In the genomic region with DNA sequence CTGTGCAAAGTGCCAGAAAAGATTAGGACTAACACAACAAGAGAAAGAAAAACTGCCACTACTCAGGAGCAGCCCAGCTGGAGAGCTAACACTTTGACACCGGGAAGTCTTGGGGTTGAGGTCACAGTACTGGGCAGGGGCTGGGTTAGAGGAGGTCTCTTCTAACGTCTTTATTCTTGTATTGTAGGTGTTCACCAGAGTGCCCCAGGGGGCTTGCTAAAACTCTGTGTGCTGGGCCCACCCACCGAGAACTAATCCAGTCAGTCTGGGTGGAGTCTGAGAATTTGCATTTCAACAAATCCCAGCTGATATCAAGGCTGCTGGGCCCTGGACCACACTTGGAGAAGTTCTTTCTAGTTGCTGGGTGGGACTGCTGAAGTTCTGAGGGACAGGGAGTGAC, we compare ENCODE assay signal across 25 mouse cellular contexts. TPM values are rescaled to one million over a fixed set of nuclear protein-coding genes. Genes with fewer than 3 reads are reported as not detected.
DNase-seq lines count a peak whose midpoint lies in the region; ATAC-seq and TF ChIP-seq lines count a peak whose summit lies in the region.
"Had no signal": no experiment of that assay in that cellular context is flagged by ENCODE, and none has a peak within 500 bp of the region (broad histone marks: within the 10 kb centered on the region; RNA-seq: fewer than 3 reads in every experiment).

No protein-coding gene starts in this region.

- H3K27ac ChIP-seq in midbrain, embryonic 11.5 days (ENCODE audit: low read depth, low read length), result no peak overlapping the region
- H3K27ac ChIP-seq in midbrain, postnatal 0 days (ENCODE audit: low read depth, low read length), result no peak overlapping the region
- no peak overlapping the region; the same call in 1 of the 2 replicates for H3K27ac ChIP-seq in ES-E14 (ENCODE audit: insufficient read depth, low read depth, low read length, poor library complexity, severe bottlenecking)
- H3K27ac ChIP-seq in midbrain, embryonic 14.5 days (replicated peaks; ENCODE audit: low read depth, low read length), result no peak overlapping the region
- H3K27ac ChIP-seq in liver, embryonic 11.5 days (ENCODE audit: low read depth, low read length), result no peak overlapping the region
- H3K27ac ChIP-seq: heart, adult 2 months; heart, embryonic 13.5 days; hindbrain, embryonic 12.5 days had no signal

- in situ Hi-C loops in ES-E14 (cut with MboI; ENCODE audit: low sequenced_read_pairs in 2 of 2, unreplicated experiment in 2 of 2), result no loop called here

- no peaks in the 10 kb centered on the region for H3K27me3 ChIP-seq in midbrain, embryonic 11.5 days (ENCODE audit: control insufficient read depth, insufficient read depth, low read length)
- H3K27me3 ChIP-seq in midbrain, postnatal 0 days (ENCODE audit: insufficient read depth, low read length), result no peaks in the 10 kb centered on the region
- H3K27me3 ChIP-seq in midbrain, embryonic 14.5 days (ENCODE audit: control insufficient read depth, insufficient read depth, low read length), result no peaks in the 10 kb centered on the region
- H3K27me3 ChIP-seq in liver, embryonic 11.5 days (replicated peaks; ENCODE audit: control insufficient read depth, insufficient read depth, low read length), result no peaks in the 10 kb centered on the region
- H3K27me3 ChIP-seq: heart, embryonic 13.5 days; hindbrain, embryonic 12.5 days; Patski had no signal

- H3K9me3 ChIP-seq in midbrain, embryonic 11.5 days (ENCODE audit: control insufficient read depth, low read length), result no peaks in the 10 kb centered on the region
- no peaks in the 10 kb centered on the region for H3K9me3 ChIP-seq in midbrain, postnatal 0 days (ENCODE audit: low read length)
- H3K9me3 ChIP-seq in ES-E14 (ENCODE audit: control insufficient read depth, insufficient read depth, low read depth, low read length), result no peaks in the 10 kb centered on the region
- no peaks in the 10 kb centered on the region for H3K9me3 ChIP-seq in midbrain, embryonic 14.5 days (ENCODE audit: control insufficient read depth, low read length)
- no peaks in the 10 kb centered on the region for H3K9me3 ChIP-seq in liver, embryonic 11.5 days (ENCODE audit: control insufficient read depth, low read length)
- H3K9me3 ChIP-seq: G1E; hindbrain, embryonic 12.5 days had no signal

- no peak for TF ChIP-seq POLR2A in brain, embryonic 14.5 days (IDR thresholded peaks at IDR 0.05; ENCODE audit: borderline replicate concordance, extremely low read depth, insufficient read depth, insufficient read length, poor library complexity, severe bottlenecking)

- DNase-seq in midbrain, embryonic 11.5 days (ENCODE audit: low spot score, missing footprints), result peak; percentile 85
- no peak for DNase-seq in midbrain, postnatal 0 days (ENCODE audit: low spot score)
- DNase-seq in ES-E14 (ENCODE audit: low read depth, low spot score), result peak; percentile 85
- peak; percentile 6 for DNase-seq in brain, embryonic 14.5 days (ENCODE audit: low read depth)
- DNase-seq in midbrain, embryonic 14.5 days, result peak; percentile 13
- no peak for DNase-seq in liver, embryonic 11.5 days (ENCODE audit: low spot score)
- no peak for DNase-seq in adrenal gland, adult 18-20 months (ENCODE audit: low spot score in 2 of 2)
- DNase-seq: adrenal gland, postnatal 25 days; cerebellum, adult 9-11 months; gastrocnemius, postnatal 36 days; heart, adult 2 months; kidney, adult 11 months; layer of hippocampus, adult 9-11 months; liver; lung, postnatal 4 days; right cerebral cortex, postnatal 4 days; thymus, adult 18-20 months; thymus, postnatal 4 days had no signal

- no peak overlapping the region for H3K9ac ChIP-seq in midbrain, embryonic 11.5 days (ENCODE audit: low read length)
- no peak overlapping the region for H3K9ac ChIP-seq in midbrain, postnatal 0 days (replicated peaks; ENCODE audit: low read length, poor library complexity, severe bottlenecking)
- H3K9ac ChIP-seq in ES-E14 (ENCODE audit: insufficient read depth, low read depth, low read length, poor library complexity, severe bottlenecking), result no peak overlapping the region
- H3K9ac ChIP-seq in midbrain, embryonic 14.5 days (replicated peaks; ENCODE audit: low read length), result no peak overlapping the region
- no peak overlapping the region for H3K9ac ChIP-seq in liver, embryonic 11.5 days (ENCODE audit: low read depth, low read length)
- H3K9ac ChIP-seq: heart, embryonic 13.5 days; hindbrain, embryonic 12.5 days had no signal

- WGBS in midbrain, embryonic 11.5 days, result 3% methylated on average over 3 of the region's 3 CpGs
- WGBS in midbrain, postnatal 0 days, result 15% methylated on average over 3 of the region's 3 CpGs
- 0% methylated on average over 3 of the region's 3 CpGs for WGBS in midbrain, embryonic 14.5 days
- WGBS in liver, embryonic 11.5 days, result 20% methylated on average over 3 of the region's 3 CpGs

- peaks cover 8% of the 10 kb centered on the region for H3K4me1 ChIP-seq in midbrain, embryonic 11.5 days (ENCODE audit: control insufficient read depth, insufficient read depth, low read length)
- H3K4me1 ChIP-seq in midbrain, postnatal 0 days (ENCODE audit: insufficient read depth, low read length), result no peaks in the 10 kb centered on the region
- H3K4me1 ChIP-seq in ES-E14 (ENCODE audit: control insufficient read depth in 2 of 2, insufficient read depth in 2 of 2, low read length in 2 of 2, poor library complexity in 1 of 2), result peaks cover 0 to 12% of the 10 kb centered on the region in 2 experiments; a peak in 2 of 4 replicates
- no peaks in the 10 kb centered on the region for H3K4me1 ChIP-seq in midbrain, embryonic 14.5 days (ENCODE audit: control insufficient read depth, insufficient read depth, low read length)
- H3K4me1 ChIP-seq in liver, embryonic 11.5 days (replicated peaks; ENCODE audit: control insufficient read depth, insufficient read depth, low read length), result no peaks in the 10 kb centered on the region
- H3K4me1 ChIP-seq: heart, embryonic 13.5 days; hindbrain, embryonic 12.5 days had no signal

- no peak overlapping the region for H3K4me2 ChIP-seq in midbrain, embryonic 11.5 days
- H3K4me2 ChIP-seq in midbrain, postnatal 0 days (ENCODE audit: low read depth, low read length, poor library complexity, severe bottlenecking), result no peak overlapping the region
- no peak overlapping the region for H3K4me2 ChIP-seq in midbrain, embryonic 14.5 days (ENCODE audit: low read length)
- no peak overlapping the region for H3K4me2 ChIP-seq in liver, embryonic 11.5 days
- H3K4me2 ChIP-seq: heart, embryonic 13.5 days; hindbrain, embryonic 12.5 days had no signal

- H3K4me3 ChIP-seq in midbrain, embryonic 11.5 days (ENCODE audit: low read depth, low read length), result no peak overlapping the region
- H3K4me3 ChIP-seq in midbrain, postnatal 0 days (ENCODE audit: low read depth, low read length), result no peak overlapping the region
- H3K4me3 ChIP-seq in ES-E14 (ENCODE audit: insufficient read depth in 1 of 2, low read depth in 1 of 2, low read length in 2 of 2, poor library complexity in 1 of 2, severe bottlenecking in 1 of 2), result no peak overlapping the region
- no peak overlapping the region for H3K4me3 ChIP-seq in midbrain, embryonic 14.5 days (replicated peaks; ENCODE audit: low read depth, low read length)
- H3K4me3 ChIP-seq in liver, embryonic 11.5 days (ENCODE audit: low read depth, low read length), result no peak overlapping the region
- H3K4me3 ChIP-seq: heart, adult 2 months; heart, embryonic 13.5 days; hindbrain, embryonic 12.5 days had no signal

- ATAC-seq in midbrain, embryonic 11.5 days (ENCODE audit: low FRiP score), result peak; percentile 81
- ATAC-seq in midbrain, postnatal 0 days (ENCODE audit: low FRiP score), result no peak
- no peak for ATAC-seq in midbrain, embryonic 14.5 days (ENCODE audit: low FRiP score, low TSS enrichment)
- ATAC-seq in liver, embryonic 11.5 days (replicated peaks; ENCODE audit: low FRiP score), result no peak
- ATAC-seq: Patski had no signal

- no peak for TF ChIP-seq CTCF in midbrain, postnatal 0 days (IDR thresholded peaks at IDR 0.05)
- no peak for TF ChIP-seq CTCF in brain, embryonic 14.5 days (IDR thresholded peaks at IDR 0.05; ENCODE audit: borderline replicate concordance, extremely low read depth, insufficient read depth, insufficient read length)

- no peaks in the 10 kb centered on the region for H3K36me3 ChIP-seq in midbrain, embryonic 11.5 days (ENCODE audit: control insufficient read depth, insufficient read depth, low read length)
- no peaks in the 10 kb centered on the region for H3K36me3 ChIP-seq in midbrain, postnatal 0 days (ENCODE audit: insufficient read depth, low read length)
- no peaks in the 10 kb centered on the region for H3K36me3 ChIP-seq in ES-E14 (ENCODE audit: control insufficient read depth, insufficient read depth, low read length, poor library complexity, severe bottlenecking)
- H3K36me3 ChIP-seq in midbrain, embryonic 14.5 days (ENCODE audit: control insufficient read depth, insufficient read depth, low read length), result no peaks in the 10 kb centered on the region
- H3K36me3 ChIP-seq in liver, embryonic 11.5 days (ENCODE audit: control insufficient read depth, insufficient read depth, low read length), result no peaks in the 10 kb centered on the region
- H3K36me3 ChIP-seq: G1E; heart, embryonic 13.5 days; hindbrain, embryonic 12.5 days had no signal

TF ChIP-seq in ES-E14, 5 proteins besides CTCF, POLR2A, EP300 and RAD21 (continues in another document):
- TF ChIP-seq HCFC1 (IDR thresholded peaks at IDR 0.05; ENCODE audit: borderline replicate concordance, insufficient read depth, low read length) (no peak), MAFK (IDR thresholded peaks at IDR 0.05; ENCODE audit: insufficient read depth, low read depth, low read length) (no peak), ZNF384 (IDR thresholded peaks at IDR 0.05; ENCODE audit: low read depth, low read length) (no peak)

RNA-seq across cellular contexts. Expression of gene Rarres1, which starts 11.4 kb away (rescaled TPM):
- polyA plus RNA-seq in midbrain, embryonic 11.5 days (2014; fragmentation: Nextera tagmentation; extraction: Ambion mirVana), result 0.77 and 1.2 TPM in 2 replicates
- 4.2 and 6.1 TPM in 2 replicates for total RNA-seq in midbrain, postnatal 0 days (2014; rRNA removed)
- polyA plus RNA-seq in midbrain, postnatal 0 days (2015; fragmentation: Nextera tagmentation; extraction: Ambion mirVana), result 5.9 and 6.3 TPM in 2 replicates
- total RNA-seq in ES-E14 (2012; rRNA removed), result 0.36 and 0.37 TPM in 2 replicates
- polyA plus RNA-seq in brain, embryonic 14.5 days (2012; rRNA removed), result 0.83 and 1.00 TPM in 2 replicates
- 2.3 and 3.5 TPM in 2 replicates for polyA plus RNA-seq in midbrain, embryonic 14.5 days (2014; fragmentation: Nextera tagmentation; extraction: Ambion mirVana)
- 3.4 and 4.6 TPM in 2 replicates for polyA plus RNA-seq in liver, embryonic 11.5 days (2014; fragmentation: Nextera tagmentation; extraction: Ambion mirVana)
- total RNA-seq in adrenal gland, adult 18-20 months (2021), result under 1 TPM; 0.23 to 0.83 TPM
- total RNA-seq: common myeloid progenitor, adult 5-6 weeks; megakaryocyte-erythroid progenitor cell, adult 5-6 weeks had no signal
- polyA plus RNA-seq: C2C12, G1E, Patski had no signal

RNA-seq across cellular contexts. Expression of gene Lxn, which starts 40.2 kb away (rescaled TPM):
- polyA plus RNA-seq in midbrain, embryonic 11.5 days (2014; fragmentation: Nextera tagmentation; extraction: Ambion mirVana), result 65.2 and 65.3 TPM in 2 replicates
- total RNA-seq in midbrain, postnatal 0 days (2014; rRNA removed), result 74.9 and 84.5 TPM in 2 replicates
- polyA plus RNA-seq in midbrain, postnatal 0 days (2015; fragmentation: Nextera tagmentation; extraction: Ambion mirVana), result 189 and 212 TPM in 2 replicates
- total RNA-seq in ES-E14 (2012; rRNA removed), result 3.7 and 6.3 TPM in 2 replicates
- 56.1 and 83.2 TPM in 2 replicates for polyA plus RNA-seq in brain, embryonic 14.5 days (2012; rRNA removed)
- 237 and 247 TPM in 2 replicates for polyA plus RNA-seq in midbrain, embryonic 14.5 days (2014; fragmentation: Nextera tagmentation; extraction: Ambion mirVana)
- polyA plus RNA-seq in liver, embryonic 11.5 days (2014; fragmentation: Nextera tagmentation; extraction: Ambion mirVana), result 30.4 and 32.8 TPM in 2 replicates
- total RNA-seq in adrenal gland, adult 18-20 months (2021), result 10 to 100 TPM in 1 of 2 experiments, 1 to 10 TPM in 1; 6.9 to 10.4 TPM

Comparison
In these comparisons a context has a peak if more than half of its experiments do, and no peak if none do; other contexts are left out.
1. DNase-seq: peak in midbrain, embryonic 11.5 days (single experiment), ES-E14 (single experiment), brain, embryonic 14.5 days (single experiment) and midbrain, embryonic 14.5 days (single experiment); none in midbrain, postnatal 0 days (single experiment), liver, embryonic 11.5 days (single experiment) and adrenal gland, adult 18-20 months (0 of 2).